Mouse (Mus musculus) urinary bladder, postnatal 14 days (tissue): ENCODE results near the gene Enpp1.
"Not testable (repeated sequence)": the region's sequence is repeated elsewhere in the genome, so short reads cannot be mapped to it uniquely, and the experiment has no call there.

ENCODE experiments used
- DNase-seq: peaks from one replicate; pipeline ENCODE4 v3.0.0; 2021; ENCODE audit warnings: low spot score

Gene Enpp1

GRCm38 (mm10) chr10:24638306-24639070 is 73.5 kb downstream of the Enpp1 start:
- no peak for DNase-seq

GRCm38 (mm10) chr10:24636986-24637385 is 75.0 kb downstream of the Enpp1 start:
- DNase-seq, result no peak

GRCm38 (mm10) chr10:24635884-24636283 is 76.1 kb downstream of the Enpp1 start:
- DNase-seq, result no peak

- no peak for DNase-seq
Observed at GRCm38 (mm10) chr10:24635331-24635815, 76.6 kb downstream of the Enpp1 start.

GRCm38 (mm10) chr10:24634288-24634687 is 77.7 kb downstream of the Enpp1 start:
- DNase-seq, result no peak

- DNase-seq, result no peak
Observed at GRCm38 (mm10) chr10:24631122-24631521, 80.8 kb downstream of the Enpp1 start.

GRCm38 (mm10) chr10:24630469-24631081 is 81.4 kb downstream of the Enpp1 start:
- peak; percentile 83 for DNase-seq

- peak; percentile 55 for DNase-seq
Observed at GRCm38 (mm10) chr10:24629086-24629720, 82.8 kb downstream of the Enpp1 start.

GRCm38 (mm10) chr10:24628466-24628865 is 83.5 kb downstream of the Enpp1 start:
- no peak for DNase-seq

GRCm38 (mm10) chr10:24627262-24627661 is 84.7 kb downstream of the Enpp1 start:
- no peak for DNase-seq

- DNase-seq, result peak; percentile 89
Observed at GRCm38 (mm10) chr10:24625060-24625701, 86.8 kb downstream of the Enpp1 start.

- DNase-seq, result peak; percentile 84
Observed at GRCm38 (mm10) chr10:24622586-24622985, 89.4 kb downstream of the Enpp1 start.

GRCm38 (mm10) chr10:24621572-24621971 is 90.4 kb downstream of the Enpp1 start:
- DNase-seq, result peak; percentile 64

GRCm38 (mm10) chr10:24616572-24616971 is 95.4 kb downstream of the Enpp1 start:
- DNase-seq, result not testable (repeated sequence)

GRCm38 (mm10) chr10:24615799-24616198 is 96.2 kb downstream of the Enpp1 start:
- no peak for DNase-seq

- no peak for DNase-seq
Observed at GRCm38 (mm10) chr10:24614726-24615125, 97.2 kb downstream of the Enpp1 start.

- DNase-seq, result no peak
Observed at GRCm38 (mm10) chr10:24609766-24610165, 102.2 kb downstream of the Enpp1 start.

- no peak for DNase-seq
Observed at GRCm38 (mm10) chr10:24609146-24609545, 102.8 kb downstream of the Enpp1 start.

GRCm38 (mm10) chr10:24603727-24604126 is 108.2 kb downstream of the Enpp1 start:
- no peak for DNase-seq

- no peak for DNase-seq
Observed at GRCm38 (mm10) chr10:24603035-24603434, 108.9 kb downstream of the Enpp1 start.

- DNase-seq, result no peak
Observed at GRCm38 (mm10) chr10:24599802-24600201, 112.2 kb downstream of the Enpp1 start.

- no peak for DNase-seq
Observed at GRCm38 (mm10) chr10:24598693-24599092, 113.3 kb downstream of the Enpp1 start.
